Mouse (Mus musculus): ENCODE measurements around the gene Cenpj.

DNA sequence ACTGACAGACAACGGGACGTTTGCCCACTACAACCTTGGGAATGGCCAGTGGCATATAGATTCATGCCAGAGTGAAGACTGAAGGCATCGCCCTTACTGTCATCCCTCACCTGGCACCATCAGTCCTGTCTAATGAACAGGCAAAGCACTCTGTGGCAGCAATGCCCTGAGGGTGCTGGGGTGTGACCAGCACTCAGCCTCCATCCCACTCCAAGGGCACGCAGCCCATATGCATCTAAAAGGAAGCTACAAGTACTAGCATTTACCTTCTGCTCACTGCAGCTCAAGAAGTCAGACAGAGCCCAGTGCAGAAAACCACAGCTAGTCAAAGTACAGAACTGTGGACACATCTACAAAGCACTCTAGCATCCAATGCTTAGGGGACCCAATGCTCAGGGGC, 29.7 kb downstream of the Cenpj start:
- no peak for TF ChIP-seq POLR2A (IDR thresholded peaks at IDR 0.05; ENCODE audit: insufficient read length, low read depth)
- TF ChIP-seq USF1 (IDR thresholded peaks at IDR 0.05; ENCODE audit: low read depth), result no peak
- TF ChIP-seq SRF (IDR thresholded peaks at IDR 0.05; ENCODE audit: control insufficient read depth, insufficient read length, low read depth), result no peak
- TF ChIP-seq CEBPB (IDR thresholded peaks at IDR 0.05; ENCODE audit: insufficient read depth, poor library complexity, severe bottlenecking), result no peak
- TF ChIP-seq MYOD1 (IDR thresholded peaks at IDR 0.05; ENCODE audit: control insufficient read depth in 1 of 3, insufficient read length in 2 of 3, low read depth in 2 of 3), result no peak
- TF ChIP-seq MAX (IDR thresholded peaks at IDR 0.05; ENCODE audit: low read depth), result no peak
- no peak for TF ChIP-seq POLR2AphosphoS2 (IDR thresholded peaks at IDR 0.05; ENCODE audit: insufficient read length, low read depth)
- TF ChIP-seq TCF3 (IDR thresholded peaks at IDR 0.05; ENCODE audit: insufficient read length, low read depth), result no peak
- no peak for TF ChIP-seq TCF12 (IDR thresholded peaks at IDR 0.05; ENCODE audit: insufficient read depth, poor library complexity, severe bottlenecking)

All from myocyte (in vitro differentiated cells).